Mouse (Mus musculus) cerebellum, adult (tissue): Measurements from ENCODE around the gene Mip.
"Not testable (repeated sequence)": the region's sequence is repeated elsewhere in the genome, so short reads cannot be mapped to it uniquely, and the experiment has no call there.

Experiments used
- ATAC-seq: cut with Nextera tagmentation; 2 replicates; pipeline ENCODE4 v1.9.2; 2017; ENCODE audit warnings: mild to moderate bottlenecking, moderate library complexity, mixed read lengths; ENCODE audit not compliant: insufficient number of reproducible peaks, low FRiP score, low TSS enrichment

Mip gene

DNA sequence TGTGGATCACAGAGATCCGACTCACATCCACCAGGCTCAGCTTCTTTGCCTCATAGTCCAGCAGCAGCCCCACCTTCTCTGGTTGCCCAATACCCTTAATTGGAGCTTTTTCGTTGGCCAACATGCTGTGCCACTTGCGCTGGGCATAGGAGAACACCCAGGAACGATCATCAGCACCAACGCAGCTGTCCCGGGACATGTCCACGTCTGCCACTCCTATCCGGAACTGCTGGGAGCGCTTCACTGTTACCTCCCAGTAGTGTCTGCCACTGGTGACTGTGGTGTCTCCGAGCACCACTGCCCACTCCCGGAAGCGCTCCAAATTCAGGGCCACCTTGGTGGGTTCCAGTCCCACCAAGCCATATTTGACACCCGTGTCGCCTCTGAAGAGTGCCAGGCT is 14.7 kb upstream of the Mip start:
- no peak for ATAC-seq

DNA sequence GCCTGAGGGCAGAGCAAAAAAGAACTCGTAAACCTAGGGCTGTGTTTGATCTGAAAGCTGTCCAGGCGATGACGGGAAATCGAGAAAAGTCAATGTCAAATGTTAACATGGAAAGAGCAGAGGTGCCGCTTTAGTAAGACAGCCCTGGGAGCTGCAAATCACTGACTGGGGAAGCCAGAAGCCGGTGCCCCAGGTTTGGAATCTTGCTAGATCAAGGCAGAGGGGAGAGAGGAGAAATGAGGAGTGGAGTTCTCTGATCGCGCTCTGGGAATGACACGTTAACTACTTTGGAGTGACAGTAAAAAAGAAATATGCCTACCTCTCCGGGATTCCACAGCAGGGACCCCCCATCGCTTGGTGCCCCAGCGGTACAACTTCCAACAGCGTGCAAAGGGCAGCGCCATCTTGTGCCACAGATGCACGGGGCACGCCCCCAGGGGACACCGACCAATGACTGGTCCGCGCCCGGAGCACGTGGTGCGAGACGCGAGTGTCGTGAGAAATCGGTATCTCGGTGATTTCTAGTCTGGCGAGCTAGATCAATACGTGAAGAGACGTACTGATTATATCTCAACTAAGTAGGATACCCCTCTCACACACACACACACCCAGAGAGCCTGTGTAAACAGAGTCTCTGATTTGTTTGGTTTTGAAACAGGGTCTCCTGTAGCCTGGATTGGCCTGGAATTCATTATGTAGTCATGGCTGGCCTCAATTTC is 14.1 kb upstream of the Mip start, which contains the start of gene Spryd4:
Gene Spryd4, minus strand, starts transcription at position 418 of the 719 bp plus-strand sequence.
- ATAC-seq, result peak; percentile 82

DNA sequence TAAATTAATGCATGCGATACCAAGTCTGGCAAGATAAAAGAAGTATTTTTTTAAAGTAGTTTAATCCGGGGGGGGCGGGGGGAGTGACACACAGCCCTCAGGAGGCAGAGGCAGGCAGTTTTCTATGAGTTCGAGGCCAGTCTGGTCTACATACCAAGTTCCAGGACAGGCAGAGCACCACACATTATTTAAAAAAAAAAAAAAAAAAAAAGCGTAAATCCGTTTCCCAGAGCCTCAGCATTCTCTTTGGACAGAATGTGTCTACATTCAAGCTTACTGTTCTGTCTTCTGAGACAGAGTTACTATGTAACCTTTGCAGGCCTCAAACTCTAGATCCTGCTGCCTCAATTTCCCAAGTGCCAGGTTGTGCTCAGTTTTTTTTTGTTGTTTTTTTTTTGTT is 13.5 kb upstream of the Mip start:
- no peak for ATAC-seq

DNA sequence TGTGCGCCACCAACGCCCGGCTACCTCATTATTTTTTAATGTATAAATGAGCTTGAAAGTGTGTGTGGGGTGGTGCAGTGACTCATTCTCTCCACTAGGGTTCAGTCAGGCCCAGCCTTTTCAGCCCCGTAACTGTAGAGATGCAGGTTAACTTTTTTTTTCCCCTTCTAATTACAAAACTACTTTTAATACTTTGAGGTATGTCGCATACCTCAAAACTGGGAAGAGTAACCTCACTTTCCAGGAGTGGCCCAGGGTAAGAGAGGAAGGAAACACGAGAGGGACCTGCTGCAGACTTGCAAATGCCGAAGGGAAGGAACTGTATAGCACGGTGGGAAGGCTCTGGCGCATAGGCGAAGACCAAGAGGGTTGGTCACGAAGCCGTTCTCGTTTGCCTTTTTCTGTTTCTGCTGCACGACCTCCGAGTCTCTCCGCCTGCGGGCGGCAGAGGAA is 12.7 kb upstream of the Mip start:
- 0 out of 2 replicates have a peak, but pooled peaks have one; percentile 51 for ATAC-seq

DNA sequence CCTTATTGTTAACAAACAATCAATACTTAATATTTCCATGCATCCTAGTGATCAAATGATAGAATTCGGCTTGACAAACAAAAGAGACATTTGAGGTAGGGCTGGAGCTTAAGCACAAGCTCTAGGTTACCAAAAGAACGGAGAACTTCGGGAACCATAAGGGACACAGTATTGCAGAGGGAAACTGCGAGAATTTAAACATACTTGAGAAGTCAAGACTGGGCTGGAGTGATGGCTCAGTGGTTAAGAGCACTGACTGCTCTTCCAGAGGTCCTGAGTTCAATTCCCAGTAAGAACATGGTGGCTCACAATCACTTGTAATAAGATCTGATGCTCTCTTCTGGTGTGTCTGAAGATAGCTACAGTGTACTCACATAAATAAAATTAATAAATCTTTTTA is 11.5 kb upstream of the Mip start:
- not testable (repeated sequence) for ATAC-seq

DNA sequence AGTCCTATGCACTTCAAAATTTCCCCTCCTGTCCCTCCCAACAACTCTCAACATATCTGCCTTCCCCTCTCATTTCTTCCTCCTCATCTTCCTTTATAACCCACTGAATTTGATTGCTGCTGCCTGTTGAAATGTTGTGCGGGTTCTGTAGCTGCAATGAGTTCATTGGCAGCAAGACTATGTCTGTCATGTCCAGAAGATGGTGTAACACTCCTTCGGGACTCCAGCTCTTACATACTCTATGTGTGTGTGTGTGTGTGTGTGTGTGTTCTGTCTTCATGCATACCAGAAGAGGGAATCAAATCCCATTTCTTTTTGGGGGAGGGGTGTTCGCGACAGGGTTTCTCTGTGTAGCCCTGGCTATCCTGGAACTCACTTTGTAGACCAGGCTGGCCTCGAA is 10.7 kb upstream of the Mip start:
- no peak for ATAC-seq

DNA sequence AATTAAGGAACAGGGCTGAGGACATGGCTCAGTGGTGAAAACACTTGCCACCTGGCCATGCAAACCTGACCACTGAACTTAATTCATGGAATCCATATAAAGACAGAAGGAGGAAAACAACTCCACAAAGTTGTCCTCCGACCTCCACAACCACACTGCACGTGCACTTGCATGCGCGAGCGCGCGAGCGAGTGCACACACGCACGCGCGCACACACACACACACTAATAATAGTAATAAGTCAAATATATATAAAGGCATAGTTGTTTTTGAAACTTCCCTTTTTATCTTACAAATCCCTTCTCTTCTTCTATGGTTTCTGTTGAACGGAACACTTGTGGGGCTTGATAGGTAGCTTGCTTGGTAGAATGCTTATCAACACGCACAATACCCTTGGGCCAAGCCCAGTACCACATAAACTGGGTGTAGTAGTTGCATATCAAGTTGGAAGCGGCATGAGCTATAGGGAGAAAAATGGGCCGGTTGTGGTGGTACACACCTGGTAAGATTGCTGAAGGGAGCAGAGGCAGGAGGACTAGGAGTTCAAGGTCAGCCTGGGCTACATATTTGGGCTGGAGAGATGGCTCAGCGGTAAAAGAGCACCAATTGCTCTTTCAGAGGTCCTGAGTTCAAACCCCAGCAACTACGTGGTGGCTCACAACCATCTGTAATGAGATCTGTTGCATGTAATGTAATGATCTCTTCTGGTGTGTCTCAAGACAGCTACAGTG is 7.1 kb upstream of the Mip start:
- ATAC-seq, result no peak

DNA sequence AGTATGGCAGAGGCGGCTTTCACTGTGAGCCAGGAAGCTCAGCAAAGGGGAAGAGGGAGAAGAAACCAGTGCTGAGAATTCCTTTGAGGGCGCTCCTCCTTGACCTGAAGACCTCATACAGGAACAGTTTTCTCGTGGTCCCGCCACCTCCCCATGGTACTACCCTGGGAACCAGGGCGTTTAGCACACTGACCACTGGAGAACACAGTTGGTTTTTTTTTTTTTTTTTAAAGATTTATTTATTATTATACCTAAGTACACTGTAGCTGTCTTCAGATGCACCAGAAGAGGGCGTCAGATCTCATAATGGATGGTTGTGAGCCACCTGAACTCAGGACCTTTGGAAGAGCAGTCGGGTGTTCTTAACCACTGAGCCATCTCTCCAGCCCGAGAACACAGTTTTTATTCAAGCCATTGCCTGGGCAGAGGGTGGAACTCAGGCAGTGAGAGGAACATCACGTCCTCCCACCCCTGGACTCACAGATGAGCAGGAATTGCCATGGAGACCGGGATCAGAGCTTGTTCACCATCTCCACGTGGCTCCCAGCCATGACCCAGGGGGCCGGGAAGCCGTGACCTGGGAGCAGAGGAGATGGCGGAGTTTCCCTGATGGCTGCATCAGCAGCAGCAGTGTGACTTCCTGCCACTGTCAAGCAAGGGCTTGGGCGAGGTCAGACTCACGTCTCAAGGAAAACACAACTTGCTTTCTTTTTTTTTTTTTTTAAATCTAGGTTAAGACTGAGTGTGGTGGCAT is 3.9 kb upstream of the Mip start:
- no peak for ATAC-seq

DNA sequence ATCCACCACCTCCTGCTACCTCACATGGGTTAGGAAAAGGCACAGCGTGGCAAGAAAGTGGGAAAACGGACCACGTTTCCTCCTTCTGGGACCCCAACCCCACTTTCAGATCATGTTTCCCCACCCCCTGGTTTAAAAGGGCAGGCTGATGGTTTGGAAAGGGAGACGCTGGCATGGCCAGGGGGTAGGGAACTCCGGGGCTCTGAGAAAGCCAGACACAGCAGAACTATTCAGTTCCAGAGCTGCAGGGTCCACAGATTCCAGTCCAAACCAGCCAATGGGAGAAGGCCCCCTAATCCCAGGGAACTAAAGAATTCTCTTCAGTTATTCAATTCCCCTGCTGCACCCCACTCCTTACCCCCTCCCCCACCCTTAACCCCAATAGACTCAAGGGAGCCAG is 574 bp upstream of the Mip start:
- no peak for ATAC-seq

DNA sequence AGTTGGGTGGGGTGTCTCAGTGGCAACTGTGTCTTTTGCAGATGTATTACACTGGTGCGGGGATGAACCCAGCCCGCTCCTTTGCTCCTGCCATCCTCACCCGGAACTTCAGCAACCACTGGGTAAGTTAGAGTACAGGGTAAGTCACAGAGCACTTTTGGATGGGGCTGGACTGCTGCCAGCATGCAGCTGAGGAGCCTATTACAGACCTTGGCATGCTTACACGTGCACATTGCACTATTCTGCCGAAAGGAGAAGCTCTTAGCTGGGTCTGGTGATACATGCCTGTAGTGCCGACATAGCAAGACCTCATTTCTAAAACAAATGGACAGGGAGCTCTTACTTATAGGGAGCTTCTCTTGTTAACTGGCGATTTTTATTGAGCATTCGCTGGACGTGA is 2.0 kb downstream of the Mip start:
- ATAC-seq, result no peak

DNA sequence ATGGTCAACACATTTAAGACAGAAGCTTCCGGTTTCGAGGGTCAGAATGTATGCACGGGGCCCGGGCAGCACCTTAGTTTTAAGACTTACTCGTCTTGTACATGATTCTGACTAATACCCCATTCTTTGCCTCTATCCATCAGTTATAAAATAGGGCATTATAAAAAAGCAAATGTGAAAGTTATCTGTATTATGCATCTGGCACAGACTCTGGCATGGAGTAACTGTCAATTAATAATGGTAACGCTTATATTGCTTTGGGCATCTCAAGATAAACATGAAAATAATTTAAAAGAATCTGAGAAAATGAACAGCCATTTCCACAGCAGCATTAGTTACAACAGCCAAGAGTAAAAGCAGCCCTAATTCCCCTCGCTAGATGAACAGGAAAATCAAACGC is 2.4 kb downstream of the Mip start:
- no peak for ATAC-seq

DNA sequence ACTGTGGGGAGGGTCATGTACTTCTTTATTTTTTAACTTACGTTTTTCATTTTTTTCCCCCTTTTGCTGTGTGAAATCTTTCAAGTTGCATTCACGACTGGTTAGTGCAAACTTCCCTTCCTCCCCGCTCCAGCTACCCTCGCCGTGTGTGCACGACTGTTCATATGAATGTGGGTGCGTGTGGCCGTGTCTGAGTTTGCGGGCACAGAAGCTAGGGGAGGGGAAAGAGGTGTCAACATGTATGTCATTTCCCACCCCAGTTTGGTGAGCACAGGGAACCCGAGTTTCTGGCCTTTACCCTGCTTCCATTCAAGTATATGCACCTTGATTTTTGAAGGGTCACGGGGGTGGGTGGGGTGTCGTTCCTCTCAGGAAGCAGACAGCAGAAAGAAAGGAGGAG is 4.9 kb downstream of the Mip start:
- no peak for ATAC-seq

DNA sequence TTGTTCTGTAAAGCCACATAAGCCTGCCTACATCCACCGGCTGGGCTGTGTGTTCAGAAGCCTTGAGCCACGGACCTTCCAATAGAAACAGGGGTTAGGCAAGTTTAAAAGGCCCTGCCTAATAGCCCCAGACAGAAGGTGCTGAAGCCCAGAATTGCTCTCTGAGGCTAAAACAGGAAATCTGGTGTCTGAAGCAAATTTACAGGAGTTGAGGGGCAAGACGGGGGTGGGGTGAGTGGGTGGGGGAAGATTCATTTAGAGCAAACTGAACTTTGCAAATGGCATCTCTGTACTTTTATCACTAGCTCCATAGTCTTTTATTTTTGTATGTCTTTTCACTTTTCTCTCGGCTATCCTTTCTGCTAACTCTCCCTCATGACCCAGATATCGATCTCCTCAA is 5.5 kb downstream of the Mip start:
- no peak for ATAC-seq

DNA sequence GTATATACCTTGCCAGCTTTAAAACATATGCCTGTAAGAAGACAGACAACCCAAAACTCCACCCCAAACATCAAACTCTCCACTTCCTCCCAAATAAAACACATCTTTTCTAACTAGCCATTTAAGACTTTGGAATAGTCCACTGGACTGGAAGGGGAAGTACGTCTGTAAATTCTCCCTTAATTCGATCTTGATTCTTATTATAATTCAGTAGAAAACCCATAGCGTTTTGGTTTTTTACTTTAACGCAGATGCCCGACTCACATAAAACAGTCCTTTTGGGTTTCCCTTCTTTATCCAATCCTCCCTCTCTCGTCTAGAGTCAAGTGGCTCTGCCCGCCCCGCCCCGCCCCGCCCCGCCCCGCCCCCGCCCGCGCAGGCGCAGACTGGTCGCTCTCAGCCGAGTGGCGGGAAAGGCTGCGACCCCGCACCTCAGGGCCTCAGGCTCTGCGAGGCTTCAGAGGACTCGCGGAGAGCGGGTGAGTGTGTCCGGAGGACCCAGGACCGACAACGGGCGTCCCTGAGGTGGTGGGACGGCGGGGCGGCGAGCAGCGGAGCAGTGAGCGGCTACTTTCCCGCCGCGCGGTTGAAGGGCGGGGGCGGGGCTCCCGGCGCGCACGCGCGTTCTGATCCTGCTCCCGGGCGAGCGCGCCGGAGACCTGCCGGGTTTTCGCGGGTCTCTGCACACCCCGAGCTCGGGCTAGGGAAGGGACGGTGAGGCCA is 6.2 kb downstream of the Mip start, which contains the start of gene Timeless:
Gene Timeless, plus strand, starts transcription at position 369 of the 723 bp plus-strand sequence.
- peak; percentile 83 for ATAC-seq

DNA sequence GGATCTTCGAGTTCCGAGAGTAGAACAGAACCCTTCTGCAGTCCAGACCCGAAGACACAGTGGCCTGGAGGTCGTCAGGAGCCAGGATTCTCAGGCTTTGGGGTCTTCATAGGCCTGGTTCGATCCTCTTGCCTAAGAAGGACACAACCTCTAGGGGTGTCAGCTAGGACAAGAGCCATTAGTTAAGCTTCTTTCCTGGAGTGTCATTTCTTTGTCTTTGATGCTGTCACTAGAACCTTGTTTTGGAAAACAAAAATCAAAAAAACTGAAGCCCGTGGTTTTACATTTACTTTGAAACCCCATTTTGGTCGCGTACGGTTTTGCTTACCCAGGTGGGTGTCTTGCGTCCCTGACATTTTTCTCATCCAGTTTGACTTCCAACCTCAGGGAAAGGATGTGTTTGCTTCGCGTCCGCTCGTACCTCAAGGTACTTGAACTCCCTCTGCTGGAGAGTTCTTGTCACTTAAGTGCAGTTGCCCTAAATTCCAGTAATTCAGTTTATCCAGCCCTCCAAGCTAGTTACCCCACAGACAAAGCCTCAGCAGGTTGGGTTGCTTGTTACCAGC is 6.9 kb downstream of the Mip start:
- ATAC-seq, result peak; percentile 76

DNA sequence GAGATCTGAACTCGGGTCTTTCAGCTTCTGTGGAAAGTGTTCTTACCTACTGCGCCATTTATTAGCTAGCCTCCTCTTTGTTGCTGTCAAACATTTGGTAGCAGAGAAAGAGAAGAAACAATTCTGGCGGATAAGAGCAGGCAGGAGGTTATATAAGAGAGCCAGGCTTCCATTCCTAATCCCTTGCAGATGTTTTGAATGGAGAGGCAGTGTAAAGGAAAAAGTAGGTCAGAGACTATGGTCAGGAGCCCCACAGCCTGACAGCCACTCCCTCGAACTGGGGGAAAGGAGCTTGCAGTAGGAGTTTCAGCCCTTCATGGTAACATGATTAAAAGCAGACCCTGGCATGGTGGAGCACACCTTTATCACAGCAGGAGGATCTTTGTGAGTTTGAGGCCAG is 10.7 kb downstream of the Mip start:
- ATAC-seq, result no peak

DNA sequence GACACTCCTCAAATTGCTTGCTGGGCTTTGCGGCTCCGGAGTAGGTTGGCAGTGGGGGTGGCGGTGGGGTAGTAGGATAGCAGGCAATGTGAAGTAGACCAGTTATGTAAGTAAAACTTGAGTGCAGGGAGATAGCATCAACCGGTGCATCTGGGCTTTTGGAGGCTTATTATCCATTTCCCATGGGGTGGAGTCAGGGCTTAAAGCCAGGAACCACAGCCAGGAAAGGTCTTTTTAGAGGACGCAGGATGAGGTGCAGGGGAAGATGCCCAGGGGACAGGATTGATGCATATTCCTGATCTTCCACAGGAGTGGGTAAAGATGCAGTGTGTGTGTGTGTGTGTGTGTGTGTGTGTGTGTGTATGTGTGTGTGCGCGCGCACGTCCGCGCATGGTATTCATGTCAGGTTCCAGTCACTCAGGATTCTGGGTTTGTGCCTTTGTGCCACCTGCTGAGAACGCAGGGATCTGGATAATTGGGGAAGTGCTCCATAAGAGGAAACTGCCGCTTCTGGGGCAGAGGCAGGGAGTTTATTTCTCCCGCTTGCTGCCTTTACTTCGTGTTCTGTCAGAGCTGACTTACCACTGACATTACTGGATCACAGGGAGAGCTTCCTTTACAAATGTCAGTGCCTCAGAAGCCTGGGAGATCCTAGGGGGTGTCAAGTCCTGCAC is 12.3 kb downstream of the Mip start:
- ATAC-seq, result no peak

DNA sequence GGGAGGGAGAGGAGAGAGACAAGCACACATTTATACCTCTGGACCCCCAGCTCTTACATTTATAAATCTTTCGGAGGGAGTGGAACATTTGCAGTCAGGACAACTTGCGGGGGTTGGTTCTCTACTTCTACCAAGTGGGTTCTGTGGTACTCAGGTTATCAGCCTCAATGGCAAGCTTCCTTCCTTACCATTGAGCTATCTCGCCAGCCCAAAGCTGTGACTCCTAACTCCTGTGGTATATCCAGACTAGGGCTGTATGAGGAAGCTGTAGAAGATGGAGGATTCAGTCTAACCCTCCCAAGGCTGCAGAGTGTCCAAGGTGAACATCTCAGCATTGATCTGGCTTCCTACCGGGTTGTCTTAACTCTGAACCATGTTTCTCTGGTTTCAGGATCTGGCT is 13.5 kb downstream of the Mip start:
- no peak for ATAC-seq

DNA sequence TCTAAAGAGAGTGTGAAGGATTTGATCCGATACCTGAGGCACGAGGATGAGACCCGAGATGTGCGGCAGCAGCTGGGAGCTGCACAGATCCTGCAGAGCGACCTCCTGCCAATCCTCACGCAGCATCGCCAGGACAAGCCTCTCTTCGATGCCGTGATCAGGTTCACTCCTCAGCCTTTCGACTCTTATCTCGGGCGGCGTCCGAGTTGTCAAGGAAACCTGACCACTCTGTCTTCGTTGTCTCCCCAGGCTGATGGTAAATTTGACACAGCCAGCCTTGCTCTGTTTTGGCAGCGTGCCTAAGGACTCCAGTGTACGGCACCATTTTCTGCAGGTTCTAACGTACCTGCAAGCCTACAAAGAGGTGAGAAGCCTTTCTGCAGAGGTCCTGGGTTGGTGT is 14.5 kb downstream of the Mip start:
- no peak for ATAC-seq

DNA sequence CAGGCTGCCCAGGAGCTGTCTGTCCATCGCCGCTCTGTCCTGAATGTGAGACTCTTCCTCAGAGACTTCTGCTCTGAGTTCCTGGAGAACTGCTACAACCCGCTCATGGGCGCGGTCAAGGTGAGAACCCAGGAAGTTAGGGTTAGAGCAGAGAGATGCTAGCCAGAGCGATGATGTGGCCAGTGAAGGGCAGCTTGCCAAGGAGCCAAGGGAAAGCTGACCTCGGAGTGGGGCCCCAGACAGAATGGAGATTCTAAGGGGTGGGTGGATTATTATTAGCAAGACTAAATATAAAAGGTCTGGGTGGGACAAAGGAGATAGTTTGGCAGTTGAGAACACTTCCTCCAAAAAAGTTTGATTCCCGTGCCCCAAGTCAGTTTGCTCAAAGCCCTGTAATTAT is 17.6 kb downstream of the Mip start:
- no peak for ATAC-seq
